Mouse (Mus musculus) spleen, postnatal 36 days (tissue): Measurements from ENCODE around the gene Rnf19b.

Source experiments
- DNase-seq, 2 experiments: peaks; one replicate each; pipeline ENCODE4 v3.0.0; 2022; ENCODE audit warnings: low spot score in 2 of 2, mixed read lengths in 1 of 2

Gene Rnf19b

DNA sequence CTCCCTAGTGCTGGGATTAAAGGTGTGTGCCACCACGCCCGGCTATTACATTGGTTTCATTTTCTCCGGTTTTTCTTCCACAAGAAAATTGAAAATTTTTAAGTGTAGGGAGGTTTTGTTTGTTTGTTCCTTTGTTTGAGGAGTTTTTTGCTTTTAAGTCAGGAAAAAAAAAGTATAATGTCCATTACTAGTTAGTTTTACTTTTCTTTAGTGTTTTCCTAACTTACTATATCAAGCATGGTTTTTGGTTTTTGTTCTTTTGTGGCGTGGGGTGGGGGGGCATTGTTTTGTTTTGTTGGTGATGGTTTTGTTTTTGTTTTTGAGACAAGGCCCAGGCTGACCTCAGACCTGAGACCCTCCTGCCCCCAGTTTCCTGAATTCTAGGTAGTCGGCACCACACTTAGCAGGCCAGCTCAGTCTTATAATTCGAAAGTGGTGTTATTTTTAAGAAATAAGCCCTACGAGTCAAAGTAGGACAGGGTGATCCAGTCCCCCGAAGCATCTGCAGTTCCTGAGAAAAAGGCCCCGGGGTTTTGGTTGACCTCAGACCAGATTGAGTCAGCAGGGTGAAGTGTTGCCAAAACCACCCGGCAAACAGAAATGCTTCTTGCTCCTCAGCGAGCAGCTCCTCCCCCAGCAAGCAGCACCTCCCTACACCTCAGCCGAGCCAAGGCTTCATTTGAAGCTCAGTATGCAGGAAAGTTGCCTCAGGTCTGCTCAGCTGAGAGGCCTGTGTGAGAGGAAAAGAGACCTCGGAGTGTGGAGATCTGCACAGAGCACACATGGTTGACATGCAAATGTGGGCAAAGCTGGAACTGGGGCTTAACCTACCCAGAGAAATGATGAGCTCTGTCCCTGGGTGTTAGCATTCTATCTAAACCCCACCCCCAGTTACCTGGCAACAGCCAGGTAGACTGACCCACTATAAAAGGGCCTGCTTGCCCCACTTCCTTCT lies 23.1 kb upstream of the Rnf19b start:
- peak; percentile 90 to 92 for DNase-seq

DNA sequence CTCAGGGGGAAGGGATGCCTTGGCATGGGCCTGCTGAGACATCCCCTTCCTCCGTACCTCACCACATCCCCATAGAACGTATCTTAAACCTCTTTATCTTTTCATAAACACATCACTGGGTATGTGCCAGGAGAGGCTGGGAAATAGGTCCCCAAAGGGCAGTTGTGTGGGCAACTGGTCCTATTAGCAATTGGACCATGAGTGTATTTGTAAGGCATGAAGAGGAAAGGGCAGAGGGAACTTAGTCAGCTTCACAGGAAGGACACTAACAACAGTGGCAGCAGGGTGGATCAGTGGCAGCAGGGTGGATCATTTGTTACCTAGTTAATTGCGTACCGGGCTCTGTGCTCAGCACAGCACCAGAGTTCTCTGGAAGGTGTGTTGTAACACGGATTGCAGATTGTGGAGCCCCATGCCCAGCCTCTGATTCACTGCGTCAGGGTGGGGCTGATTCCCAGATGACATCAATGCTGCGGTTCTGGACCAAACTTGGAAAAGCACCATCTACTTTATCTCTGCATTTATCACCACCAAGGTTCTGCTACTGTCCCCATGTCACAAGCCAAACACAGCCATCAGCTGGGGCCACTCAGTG lies 22.1 kb upstream of the Rnf19b start:
- no peak for DNase-seq

DNA sequence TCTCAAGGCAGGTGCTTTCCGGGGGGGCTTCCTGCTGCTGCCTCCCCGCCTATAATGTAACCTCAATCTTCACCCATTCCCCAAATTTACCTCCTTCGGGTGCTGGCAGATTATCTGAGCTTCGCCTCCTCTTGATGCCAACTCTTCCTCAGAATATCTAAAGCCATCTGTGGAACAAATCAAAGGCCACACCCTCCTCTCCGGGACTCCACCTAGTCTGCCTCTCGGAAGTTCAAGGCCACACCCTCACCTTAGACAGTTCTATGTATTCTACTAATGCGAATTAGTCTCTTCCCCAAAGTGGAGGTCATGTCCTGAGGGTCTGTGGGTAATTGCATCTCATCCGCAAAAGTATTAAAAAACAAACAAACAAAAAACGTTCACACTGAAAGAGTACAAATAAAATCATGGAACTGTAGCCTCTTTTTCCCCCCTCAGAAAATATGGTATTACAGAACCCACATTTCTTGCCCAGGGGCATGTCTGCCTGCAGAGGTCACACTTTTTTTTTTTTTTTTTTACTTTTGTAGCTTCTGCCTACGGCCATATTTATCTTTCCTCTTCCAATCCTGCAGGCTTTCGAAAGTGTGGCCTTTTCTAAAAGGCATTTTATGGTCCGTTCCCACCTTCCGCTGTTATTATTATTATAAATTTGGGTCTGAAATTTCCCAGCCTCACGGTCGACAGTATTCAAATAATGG lies 10.2 kb upstream of the Rnf19b start:
- no peak for DNase-seq

DNA sequence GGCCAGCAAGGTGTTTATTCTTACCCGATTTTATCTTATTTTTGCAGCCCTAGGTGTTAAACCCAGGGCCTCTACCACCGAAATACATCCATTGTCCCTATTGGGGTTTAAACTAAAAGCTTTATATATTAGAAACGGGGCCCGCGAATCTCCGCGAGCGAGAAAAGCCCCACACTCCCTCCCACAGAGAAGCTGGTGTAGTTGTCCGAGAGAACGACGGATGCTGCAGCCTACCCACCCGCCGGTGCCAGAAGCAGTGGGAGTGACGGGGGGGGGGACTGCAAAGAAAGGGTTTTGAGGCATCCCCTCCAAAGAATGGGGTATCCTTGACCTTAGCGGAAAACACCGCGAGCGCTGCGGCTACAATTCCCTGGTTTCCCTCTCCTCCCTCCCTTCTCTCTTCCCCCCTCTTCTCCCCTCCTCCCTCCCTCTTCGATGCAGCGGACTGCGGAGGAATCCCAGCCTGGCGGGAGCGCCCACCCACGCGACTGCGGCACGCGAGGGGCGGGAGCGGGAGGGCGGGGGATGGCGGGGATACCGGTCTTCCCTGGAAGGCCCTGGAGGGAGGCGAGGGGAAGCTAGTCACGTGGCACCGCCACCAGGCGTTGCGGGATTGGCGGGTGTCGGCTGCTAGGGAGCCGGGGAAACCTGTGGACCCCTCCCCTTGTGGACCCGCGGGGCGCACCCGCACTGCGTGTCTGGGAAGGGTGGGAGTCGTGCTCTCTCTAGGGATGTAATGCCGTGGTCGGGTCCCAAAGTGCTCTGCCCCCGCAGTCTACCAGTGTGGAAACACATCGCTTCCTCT lies 9.4 kb upstream of the Rnf19b start:
- peak; percentile 34 to 36 for DNase-seq

DNA sequence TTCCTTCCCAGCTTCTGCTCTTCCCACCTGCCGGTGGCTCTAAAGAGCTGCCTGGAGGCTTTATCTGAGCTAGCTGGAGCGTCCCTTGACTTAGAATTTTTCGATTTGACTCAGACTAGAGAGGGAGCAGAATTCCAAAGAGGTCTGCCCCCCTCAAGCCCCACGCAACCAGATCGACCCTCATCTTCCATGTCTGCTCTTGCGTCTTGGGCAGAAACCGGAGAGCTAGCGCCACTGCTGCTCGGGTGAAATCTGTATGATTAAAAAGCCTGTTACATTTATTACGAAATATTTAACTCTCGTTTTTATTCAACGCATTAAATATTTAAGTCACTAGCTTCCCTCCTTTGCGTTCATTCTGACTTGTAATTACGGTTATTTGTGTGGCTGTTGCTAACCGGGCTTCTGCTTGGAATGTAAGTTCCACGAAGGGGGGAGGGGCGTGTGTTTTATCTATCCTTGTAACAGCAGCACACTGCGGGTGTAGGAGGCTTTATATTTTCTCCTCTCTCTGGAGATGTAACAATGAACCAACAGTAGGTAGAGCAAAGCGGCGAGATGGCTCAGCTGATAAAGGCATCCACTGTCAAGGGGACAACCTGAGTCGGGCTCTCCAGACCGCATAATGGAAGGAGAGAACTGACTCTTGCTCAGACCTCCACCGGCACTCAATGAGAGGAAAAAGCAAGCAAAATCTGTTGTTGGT lies 8.6 kb upstream of the Rnf19b start:
- DNase-seq, result no peak

DNA sequence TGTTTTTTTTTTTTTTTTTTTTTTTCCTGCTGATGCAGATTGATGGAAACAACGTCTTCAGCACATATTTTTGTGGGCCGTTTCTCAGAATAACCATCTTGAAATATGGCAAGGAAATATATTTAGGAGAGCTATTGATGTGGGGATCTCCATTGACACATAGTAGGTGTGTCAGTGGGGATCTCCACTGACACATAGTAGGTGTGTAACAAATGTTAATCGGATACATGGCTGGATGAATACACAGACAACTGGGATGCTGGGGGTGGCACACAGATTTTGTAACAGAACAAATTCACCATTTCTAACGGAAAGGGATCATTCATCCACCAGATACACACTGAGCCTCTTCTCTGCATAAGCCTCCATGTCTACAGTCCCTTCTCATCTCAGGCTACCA lies 7.7 kb upstream of the Rnf19b start:
- DNase-seq, result no peak

DNA sequence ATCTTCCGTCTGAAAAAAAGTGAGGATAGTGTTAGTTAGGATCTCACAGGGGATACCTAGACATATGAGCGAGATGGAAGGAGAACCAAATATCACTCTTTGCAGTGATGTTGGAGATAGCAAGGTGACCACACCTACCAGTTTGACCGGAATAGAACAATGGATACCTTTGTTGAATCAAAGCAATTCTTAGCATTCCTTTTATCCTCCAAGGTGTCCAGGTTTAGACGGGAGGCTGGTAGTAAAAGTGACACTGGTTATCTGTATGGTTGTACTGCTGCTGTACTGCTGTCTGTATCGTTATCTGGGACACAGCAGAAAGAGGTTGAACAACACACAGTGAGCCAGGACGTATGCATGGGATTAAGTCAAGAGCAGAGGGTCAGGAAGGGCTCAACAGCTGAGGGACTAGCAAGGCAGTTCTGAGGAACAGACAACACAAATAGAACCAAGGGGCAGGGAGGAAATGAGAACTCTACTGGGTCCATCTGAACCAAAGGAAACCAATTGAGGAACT lies 7.1 kb upstream of the Rnf19b start:
- no peak for DNase-seq

DNA sequence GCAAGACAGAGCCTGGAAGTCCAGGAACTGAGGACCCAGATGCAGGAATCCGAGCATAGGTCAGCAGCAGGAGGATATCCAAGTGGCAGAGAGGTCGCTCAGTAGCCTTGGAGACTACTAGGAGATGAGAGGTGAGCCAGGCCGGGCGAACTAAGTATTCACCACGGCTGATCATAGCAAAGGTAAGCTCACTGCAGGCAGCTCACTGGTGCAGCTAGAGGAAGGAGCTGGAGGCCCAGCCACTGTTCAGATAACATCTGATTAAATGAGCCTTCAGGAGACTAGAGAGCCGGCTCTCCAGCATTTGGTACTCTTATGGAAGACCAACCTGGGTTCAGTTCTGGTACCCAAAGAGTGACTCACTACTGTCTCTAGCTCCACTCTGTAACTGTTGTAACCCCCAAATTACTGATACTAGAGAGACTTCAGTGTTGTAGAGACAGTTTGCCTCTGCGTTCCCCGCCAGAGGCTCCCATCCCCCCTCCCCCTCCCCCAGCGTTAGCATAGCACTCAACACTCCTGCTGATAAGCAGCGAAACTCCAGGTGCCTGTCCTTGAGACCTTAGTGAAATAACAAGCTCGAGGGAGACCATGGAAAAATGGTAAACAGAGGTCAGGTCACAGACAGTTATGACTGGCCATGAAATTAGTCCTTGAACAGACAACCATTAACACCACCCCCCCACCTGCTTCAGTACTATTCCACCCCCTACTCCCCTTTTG lies 6.4 kb upstream of the Rnf19b start:
- no peak for DNase-seq

DNA sequence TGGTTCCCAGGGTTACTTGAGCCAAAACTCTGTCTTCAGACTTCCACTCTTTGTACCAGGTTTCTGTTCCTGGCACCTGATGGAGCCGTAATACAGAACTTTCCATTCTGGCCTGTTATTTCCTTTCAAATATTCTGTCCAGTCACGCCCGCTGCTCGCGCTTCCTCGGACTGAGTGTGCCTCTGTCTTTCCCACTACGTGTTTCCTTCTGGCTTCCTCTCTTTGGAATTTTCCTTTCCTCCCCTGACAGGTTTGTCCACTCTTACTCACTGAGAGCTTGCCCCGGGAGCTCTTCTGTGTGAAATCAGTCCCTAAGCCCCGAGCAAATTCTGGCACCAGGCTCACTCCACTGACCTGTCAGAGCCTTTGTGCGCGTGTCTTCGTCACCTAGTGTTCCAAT lies 3.3 kb upstream of the Rnf19b start:
- no peak for DNase-seq

DNA sequence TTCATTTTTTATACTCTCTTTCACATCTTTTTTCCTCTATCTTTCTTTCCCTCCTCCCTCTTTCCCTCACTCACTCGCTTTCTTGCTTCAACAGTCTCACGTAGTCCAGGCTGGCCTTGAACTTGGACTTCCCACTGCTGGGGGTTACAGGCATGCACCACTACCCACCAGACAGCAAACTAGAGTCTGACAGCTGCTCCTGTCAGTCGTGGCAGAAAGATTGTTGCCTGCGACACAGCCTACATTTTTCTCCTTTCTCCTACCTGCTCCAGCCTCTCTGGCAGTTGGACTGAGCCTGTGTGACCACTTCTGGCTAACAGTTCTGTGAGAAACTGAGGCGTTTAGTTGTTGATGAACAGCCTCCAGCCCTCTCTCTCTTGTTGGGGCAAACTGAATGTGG lies 2.5 kb upstream of the Rnf19b start:
- DNase-seq, result no peak

DNA sequence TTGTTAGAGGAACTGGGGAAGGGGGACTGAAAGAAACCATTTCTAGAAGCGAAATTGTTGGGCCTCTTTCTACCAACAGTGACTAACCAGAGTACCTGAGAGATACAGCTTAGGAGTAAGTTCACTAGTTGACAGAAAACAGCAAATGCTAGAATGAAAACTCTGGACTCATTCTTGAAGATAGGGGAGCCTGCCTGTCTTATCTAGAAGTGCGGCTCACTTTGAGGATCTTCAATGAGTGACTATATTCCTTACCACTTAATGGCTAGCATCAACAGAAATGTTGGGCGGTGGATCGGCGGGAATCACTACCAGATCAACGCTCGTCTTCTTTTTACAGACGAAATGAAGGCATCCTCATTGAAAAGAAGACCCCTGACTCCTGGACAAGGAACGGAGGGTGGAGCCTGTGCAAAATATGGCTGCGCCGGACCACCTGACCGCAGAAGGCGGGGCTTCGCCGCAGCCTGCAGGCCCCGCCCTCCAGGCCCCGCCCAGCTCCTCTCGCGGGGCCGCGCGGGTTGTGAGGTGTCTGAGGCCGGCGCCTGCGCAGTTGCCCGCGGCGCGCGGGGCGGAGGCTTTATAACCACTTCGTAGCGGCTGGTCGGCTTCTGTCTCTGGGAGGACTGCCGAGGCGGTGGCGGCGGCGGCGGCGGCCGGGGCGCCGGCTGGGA lies 401 bp upstream of the Rnf19b start:
- DNase-seq, result peak; percentile 96 to 97

DNA sequence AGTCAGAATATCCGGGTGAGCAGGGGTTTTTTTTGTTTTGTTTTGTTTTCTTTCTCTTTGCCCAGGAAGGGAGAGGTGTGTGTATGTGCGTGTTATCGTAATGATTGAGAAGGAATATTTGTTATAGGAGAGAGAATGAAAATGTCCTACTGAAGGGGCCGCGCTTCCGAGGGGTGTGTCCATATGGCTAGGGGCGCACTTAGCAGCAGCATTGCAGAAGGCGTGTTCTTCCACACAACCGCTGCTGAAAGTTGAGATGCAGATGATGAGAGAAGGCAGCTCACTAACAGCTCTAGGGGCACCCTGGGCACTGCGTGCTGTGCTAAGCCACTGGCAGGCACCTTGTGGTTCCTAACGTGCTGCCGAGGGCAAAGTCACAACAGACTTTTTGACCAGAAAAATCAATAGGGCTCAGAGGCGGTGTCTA lies 1.1 kb downstream of the Rnf19b start:
- peak; percentile 42 to 51 for DNase-seq

DNA sequence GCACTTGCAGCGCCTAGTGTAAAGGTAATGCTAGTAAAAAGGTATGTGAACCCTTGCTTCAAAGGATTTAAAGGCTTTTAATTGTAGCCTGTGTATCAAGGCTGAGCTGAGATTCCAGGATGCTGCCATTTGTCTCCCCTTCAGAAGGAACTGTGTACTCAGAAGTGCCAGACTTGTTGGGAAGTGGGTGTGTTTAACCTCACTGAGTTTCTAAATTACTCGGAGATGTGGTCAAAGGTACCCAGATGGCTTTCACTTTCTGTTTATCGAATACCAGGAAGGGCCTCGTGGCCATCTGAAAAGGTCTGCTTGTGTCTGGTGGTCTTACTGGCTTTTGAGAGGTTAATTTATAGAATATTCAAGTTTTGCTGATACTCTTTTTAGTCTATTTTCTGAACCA lies 1.9 kb downstream of the Rnf19b start:
- peak; percentile 45 to 57 for DNase-seq

DNA sequence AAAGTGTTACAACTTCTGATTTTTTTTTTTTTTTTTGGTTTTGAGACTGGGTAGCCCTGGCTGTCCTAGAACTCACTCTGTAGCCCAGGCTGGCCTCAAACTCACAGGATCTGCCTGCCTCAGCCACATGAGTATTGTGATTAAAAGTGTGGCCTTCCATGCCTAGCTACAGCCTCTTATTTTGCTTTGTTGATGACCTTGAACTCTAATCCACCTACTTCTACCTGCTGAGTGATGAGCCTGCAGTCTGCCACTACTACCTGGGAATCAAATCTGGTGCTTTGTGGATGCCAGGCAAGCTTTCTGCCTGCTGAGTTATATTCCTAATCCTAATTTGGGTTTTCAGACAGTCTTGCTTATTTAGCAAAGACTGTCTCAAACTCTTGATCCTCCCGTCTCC lies 3.4 kb downstream of the Rnf19b start:
- no peak for DNase-seq

DNA sequence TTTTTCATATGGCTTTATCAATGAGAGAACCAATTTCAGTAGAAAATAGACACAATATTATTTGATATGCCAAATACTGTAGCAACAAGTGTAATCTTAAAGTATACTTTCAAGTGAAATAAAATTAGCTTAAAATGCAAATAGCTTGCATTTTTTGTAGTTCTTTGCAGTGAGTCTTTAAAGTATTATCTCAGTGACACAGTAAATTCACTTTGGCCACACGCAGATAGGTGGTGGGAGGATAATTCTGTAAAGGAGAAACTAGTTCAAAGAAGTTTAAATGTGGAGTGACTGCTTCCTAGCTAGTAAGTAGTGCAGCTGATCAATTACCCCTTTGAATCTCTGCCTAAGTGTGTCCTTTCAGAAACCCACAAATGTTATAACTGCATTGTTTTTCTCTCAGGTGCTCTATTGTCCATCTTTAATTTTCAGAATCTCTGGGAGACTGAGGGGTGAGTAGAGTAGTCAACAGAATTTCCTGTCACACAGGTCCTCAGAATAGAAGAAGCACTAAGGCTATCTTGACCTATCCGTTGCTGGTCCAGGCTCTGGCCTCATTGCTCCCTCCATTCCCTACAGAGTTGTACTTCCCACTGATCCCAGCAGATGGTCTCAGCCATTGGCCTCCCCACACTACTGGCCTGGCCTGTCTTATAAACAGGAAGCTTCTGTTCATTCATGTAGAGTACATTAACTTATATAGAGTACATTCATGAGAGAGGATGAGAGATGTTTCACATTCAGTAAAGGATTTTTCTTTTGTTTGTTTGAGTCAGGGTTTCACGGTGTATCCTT lies 4.4 kb downstream of the Rnf19b start:
- no peak for DNase-seq

DNA sequence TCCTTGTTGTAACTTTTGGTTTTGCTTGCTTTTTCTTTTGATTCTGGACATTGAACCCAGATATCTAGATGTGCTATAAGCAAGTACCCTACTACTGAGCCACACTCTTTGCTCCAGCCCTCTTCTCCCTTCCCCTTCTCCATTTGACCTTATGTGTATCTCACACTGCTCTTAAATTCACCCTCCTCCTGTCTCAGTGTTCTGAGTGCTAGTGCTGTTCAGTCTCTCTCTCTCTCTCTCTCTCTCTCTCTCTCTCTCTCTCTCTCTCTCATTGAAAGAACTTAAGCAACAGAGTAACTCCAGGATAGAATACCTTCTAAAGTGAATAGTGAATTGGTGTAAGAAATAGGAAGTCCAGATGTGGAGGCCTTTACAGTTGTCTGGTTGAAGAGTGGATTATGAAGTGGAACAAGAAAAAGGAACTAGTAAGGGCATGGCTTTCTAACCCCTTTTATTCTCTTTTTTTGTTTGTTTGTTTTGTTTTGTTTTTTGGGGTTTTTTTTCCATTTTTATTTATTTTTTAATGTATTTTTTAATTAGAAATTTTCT lies 7.7 kb downstream of the Rnf19b start:
- no peak for DNase-seq

DNA sequence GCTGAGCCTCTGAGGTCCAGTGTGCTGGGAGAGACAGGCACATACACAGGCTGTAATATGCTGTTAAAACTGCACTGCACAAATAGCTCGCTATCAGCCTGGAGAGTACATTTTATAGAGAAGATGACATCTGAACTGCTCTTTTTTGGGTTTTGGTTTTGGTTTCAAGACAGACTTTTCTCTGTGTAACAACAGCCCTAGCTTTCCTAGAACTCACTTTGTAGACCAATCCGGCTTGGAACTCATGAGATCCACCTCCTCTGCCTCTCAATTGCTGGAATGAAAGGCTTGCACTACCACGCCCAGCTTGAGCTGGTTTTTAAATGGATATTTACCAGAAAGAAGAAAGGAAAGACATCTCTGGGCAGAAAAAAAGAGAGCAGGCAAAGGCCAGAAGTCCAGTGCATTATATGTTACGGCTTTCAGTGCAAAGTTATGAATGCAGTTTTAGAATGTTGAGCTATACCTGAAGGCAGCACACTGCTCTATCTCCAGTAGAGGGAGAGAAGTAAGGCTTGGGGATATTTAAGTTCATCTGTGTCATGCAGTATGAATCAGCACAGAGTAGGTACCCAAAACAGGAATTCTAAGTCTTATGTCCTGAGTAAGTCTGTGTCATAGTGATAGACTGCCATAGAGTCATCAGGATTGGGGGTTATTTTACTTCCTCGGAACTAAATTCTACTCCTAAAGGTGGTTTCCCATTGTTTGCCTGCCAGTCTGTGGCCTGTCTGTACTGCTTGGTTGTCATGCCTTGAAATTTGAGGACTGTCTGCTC lies 9.8 kb downstream of the Rnf19b start:
- DNase-seq, result no peak

DNA sequence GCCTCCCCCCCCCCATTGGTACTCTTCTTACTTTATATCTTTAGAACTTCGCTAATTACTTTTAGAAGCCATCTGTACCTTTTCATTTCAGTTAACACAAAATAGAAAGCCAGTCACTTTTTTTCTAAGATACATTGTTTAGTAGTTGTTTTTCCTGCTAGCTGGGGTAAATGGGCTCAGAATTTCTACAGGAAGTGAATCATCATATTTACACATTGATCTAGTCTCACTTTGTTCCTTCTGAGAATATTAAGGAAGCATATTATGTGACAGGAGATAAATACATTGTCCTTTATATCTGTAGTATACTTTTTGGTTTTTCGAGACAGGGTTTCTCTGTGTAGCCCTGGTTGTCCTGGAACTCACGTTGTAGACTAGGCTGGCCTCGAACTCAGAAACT lies 10.8 kb downstream of the Rnf19b start:
- DNase-seq, result no peak
